Mouse (Mus musculus) lung, postnatal 14 days (tissue): Measurements from ENCODE around the gene Opa1.

Experiments used
- DNase-seq: peaks from one replicate; pipeline ENCODE4 v3.0.0; 2021

Gene Opa1

GRCm38 (mm10) chr16:29579167-29579786 is at the start of gene Opa1:
Opa1 (plus strand) TSS chr16:29579334.
- DNase-seq: peak; percentile 98

GRCm38 (mm10) chr16:29533641-29534040 is 45.5 kb upstream of the Opa1 start:
- no peak for DNase-seq

GRCm38 (mm10) chr16:29535866-29536265 is 43.3 kb upstream of the Opa1 start:
- DNase-seq: no peak

DNA sequence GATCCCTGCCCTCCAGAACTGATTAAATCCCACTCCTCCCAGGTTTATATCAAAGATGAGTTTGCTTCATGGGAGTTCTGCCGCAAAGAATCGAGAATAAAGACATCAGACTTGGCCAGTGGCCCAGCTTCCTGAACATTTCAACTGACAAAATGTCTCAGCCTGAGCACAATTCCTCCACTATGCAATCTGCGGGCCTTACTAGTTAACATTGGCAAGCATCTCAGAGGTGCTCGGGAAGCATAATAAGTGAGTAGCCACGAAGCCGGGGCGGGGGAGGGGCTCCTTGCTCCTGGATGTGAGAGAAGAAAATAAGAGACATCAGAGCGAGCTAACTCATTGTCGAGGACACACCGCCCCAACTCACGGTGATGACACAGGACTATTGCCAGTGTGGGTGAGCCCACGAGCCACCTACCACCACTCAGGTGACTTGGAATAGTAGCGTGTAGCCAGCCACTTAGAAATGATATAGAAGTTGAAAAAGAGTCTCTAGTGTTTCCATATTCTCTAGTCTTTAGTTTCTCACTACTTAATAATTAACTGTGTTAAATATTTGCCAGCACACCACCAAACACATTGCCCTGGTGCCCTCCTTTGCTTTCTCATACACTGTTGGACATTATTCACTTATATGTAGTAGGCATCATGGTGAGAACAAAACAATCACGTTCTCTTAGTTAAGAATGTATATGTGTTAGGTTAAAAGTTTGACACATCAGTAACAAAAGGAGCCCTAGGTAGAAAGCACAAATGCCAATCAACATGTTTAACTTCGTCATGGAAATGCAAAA is 42.5 kb upstream of the Opa1 start:
- no peak for DNase-seq

GRCm38 (mm10) chr16:29539906-29540305 is 39.2 kb upstream of the Opa1 start:
- DNase-seq: no peak

- DNase-seq: no peak
Observed at GRCm38 (mm10) chr16:29541261-29541683, 37.9 kb upstream of the Opa1 start.

DNA sequence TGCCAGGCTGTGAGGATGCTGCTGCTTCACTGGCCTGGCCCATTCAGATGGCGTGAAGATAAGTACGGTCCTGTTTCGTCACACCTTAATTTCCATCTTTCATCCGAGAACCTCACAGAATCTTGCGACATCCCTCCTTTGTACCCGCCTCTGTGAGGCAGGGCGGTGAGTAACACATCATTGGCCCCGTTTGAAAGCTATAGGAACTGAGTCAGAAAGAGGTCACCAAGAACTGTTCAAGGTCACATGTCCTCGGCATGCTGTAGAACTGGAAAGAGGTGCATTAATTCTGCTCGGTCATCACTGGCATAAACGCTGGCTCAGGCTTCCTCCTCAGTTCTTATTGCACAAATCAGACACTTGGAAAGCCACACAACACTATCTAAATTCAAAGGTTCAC is 34.3 kb upstream of the Opa1 start, which contains the start of gene Atp13a4:
Atp13a4 (minus strand) TSS at position 36 of the 400 bp plus-strand sequence.
- no peak for DNase-seq

DNA sequence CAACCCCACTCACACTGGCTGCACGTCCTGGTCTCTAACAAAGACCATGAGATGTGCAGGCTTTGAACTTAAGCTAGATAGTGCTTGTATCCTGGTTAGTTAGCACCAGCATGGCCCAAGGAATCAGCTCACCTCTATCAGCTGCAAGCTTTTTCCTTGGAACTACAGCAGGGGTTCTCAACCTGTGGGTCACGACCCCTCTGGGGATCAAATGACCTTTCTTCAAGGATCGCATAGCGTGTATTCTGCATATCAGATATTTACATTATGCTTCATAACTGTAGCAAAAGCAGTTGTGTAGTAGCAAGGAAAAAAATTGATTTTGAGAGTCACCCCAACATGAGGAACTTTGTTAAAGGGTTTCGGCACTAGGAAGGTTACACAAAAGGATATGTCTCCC is 19.5 kb upstream of the Opa1 start:
- no peak for DNase-seq

DNA sequence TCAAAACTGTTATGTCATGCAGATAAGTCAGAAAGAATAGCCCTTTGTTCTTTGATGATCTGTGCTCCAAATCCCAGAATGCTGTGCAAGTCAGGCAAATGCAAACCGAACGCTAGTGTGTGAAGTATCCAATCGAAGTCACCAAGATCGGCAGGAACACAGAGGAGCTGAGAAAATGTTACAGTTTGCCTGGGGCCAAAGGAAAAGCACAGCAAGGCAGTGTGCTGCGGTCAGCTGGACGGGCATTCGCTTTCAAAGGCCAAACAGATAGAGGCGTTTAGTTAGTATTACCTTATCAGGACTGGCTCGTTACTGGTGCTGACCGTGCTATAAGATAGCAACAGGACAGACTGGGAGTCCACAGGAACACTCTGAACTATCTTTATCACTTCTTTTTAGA is 18.7 kb upstream of the Opa1 start:
- DNase-seq: no peak

- DNase-seq: peak; percentile 63
Observed at GRCm38 (mm10) chr16:29560869-29561268, 18.3 kb upstream of the Opa1 start.

DNA sequence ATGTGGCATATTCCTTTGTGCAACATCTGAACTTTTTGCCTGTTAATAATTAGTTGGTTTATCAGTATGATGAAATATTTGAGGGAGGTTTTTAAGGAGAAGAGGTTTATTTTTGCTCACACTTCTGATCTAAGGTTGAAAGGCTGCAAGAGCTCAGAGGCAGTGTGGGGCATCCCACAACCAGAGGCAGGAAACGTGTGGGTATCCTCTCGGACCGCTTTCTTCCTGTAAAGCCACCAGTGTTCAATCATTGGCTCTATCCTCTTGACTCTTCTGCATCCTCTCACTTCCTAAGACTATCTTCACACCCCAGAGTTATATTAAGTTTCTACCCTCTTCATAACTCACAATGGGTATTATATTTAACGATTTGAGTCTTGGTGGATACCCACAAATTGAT is 5.1 kb upstream of the Opa1 start:
- DNase-seq: no peak

DNA sequence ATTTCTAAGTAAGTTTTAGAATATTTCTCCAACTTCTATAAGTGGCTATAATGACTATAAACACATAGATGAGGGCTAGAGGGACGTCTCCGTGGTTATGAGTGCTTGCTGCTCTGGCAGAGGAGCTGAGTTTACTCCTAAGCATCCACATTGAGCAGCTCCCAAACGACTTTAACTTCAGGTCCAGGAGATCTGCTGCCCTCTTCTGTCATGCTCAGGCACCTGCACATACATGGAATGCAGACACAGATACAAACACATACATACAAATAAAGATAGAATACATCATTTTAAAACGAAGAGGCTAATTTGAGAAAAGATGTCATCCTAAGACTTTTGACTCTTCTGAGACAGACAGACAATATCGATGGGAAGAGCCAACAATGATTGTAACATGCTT is 3.5 kb upstream of the Opa1 start:
- peak; percentile 6 for DNase-seq

DNA sequence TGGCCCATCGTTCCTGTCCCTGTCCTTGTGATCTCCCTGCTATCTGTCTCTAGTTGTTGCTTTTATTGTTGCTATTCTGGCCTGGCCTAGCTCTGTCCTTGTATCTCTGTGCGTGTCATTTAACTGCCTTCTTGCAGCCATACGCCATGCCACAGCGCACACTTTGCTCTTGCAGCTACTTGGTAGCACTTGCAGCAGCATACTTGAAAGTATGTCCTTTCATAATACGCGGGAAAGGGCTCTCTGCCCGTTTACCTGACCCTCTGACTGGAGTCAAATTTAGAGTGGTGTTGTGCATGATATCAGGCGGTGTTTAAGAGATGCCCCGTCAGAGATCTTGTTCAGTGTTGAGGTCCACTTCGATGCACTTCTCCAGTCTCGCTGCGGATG is 648 bp downstream of the Opa1 start:
- no peak for DNase-seq

GRCm38 (mm10) chr16:29592171-29592570 is 13.0 kb downstream of the Opa1 start:
- no peak for DNase-seq

- no peak for DNase-seq
Observed at GRCm38 (mm10) chr16:29597122-29597521, 18.0 kb downstream of the Opa1 start.

DNA sequence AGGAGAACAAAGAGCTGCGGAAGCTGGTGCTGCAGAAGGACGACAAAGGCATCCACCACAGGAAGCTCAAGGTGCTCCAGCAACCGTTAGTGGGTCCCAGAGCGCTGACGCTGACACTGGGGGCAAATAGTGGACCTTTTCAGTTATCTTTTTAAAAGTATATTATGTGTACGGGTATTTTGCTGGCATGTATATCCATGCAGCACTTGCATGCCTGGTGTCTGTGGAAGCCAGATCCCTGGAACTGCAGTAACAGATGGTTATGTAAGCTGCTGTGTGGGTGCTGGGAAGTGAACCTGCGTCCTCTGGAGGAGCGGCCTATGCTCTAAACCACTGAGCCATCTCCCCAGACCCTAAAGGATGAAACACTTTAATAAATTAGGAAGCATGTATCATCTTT is 26.4 kb downstream of the Opa1 start:
- DNase-seq: no peak

- DNase-seq: peak; percentile 23
Observed at GRCm38 (mm10) chr16:29607131-29607530, 28.0 kb downstream of the Opa1 start.

GRCm38 (mm10) chr16:29614762-29615161 is 35.6 kb downstream of the Opa1 start:
- no peak for DNase-seq

DNA sequence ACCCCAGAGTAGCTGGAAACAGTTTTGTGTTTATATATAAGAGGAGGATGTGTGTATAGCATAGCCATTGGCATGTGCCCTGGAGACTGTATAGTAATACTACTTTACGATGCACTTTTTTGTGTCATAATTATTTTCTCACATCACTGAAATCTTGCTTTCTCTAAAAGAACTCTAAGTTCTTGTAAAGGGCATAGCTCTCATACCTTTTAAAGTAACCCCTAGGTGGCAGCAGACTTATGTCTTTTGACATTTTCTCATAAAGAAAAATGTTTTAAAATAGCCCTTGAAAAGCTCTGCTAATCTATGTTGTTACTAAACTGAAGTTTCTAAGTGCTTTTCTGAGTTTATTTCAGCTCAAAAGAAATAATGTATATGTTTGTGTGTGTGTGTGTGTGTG is 49.9 kb downstream of the Opa1 start:
- peak; percentile 6 for DNase-seq

GRCm38 (mm10) chr16:29635780-29636179 is 56.6 kb downstream of the Opa1 start:
- no peak for DNase-seq

DNA sequence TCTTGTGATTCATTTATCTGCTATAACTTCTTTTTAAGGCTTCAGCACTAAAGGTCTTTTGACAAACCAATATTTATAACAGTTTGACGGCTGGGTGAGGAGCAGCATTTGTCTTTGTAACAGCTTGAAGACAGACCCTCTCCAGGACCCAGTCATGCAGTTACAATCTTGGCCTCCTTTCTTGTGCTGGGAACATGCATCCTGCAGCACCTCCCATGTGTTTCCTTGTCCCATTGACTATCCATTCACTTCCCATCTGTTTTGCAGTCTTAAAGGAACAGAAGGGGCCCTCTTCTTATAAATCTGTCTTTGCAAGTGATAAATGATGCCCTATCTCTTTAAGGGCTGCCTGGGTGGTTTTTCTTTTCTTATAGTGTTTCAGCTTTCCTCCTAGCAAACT is 63.2 kb downstream of the Opa1 start:
- no peak for DNase-seq

DNA sequence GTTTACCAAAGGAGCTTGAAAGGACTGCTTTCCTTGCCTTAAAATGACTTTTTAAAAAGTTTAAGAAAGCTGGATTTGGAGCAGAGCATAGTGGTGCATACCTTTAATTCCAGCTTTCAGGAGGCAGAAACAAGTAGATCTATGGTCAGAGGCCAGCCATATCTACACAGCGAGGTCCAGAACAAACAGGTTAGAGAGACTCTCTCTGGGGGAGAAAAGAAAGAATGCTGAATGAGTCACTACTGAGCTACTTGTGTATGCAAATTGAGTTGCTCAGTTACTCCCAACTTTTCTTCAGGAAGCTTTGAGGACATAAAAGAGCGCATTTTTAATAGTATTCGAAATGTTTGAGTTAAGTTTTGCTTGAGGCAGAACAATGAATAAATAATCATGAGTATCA is 65.7 kb downstream of the Opa1 start:
- no peak for DNase-seq

- no peak for DNase-seq
Observed at GRCm38 (mm10) chr16:29646202-29646601, 67.1 kb downstream of the Opa1 start.

DNA sequence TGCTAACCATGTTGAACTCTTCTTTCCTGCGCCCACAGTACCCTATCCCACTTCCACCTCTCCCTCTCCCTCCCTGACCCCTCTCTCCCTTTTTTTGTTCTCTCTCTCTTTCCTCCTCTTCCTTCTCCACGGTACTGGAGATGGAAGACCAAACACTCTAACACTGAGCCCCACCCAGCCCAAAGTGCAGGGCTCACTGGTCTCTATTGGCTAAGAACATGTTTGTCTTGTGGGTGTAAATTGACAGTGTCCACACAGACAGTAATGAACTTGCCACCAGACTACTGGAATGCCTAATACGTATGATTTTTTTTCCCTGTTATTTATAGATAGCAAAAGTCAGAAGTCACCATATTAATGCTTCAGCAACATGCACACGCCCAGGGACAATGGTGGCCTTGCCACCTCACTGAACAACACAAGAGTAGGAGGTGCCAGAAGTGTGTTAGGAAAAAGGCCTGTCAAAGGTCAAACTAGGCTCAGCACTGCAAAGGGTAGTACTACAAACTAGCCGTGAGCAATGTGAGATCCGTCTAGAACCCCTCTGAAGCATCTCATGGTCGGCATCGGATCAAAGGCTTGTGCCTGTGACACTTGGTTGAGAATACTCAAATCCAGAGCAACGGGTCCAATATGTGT is 77.2 kb downstream of the Opa1 start:
- no peak for DNase-seq
